Mouse (Mus musculus): ENCODE results near the gene Dnajc15. TPM values are rescaled to one million over a fixed set of nuclear protein-coding genes. Genes with fewer than 3 reads are reported as not detected.

The Dnajc15 gene
- polyA plus RNA-seq, 1 experiment from 2014 or later, result 103 TPM

DNA sequence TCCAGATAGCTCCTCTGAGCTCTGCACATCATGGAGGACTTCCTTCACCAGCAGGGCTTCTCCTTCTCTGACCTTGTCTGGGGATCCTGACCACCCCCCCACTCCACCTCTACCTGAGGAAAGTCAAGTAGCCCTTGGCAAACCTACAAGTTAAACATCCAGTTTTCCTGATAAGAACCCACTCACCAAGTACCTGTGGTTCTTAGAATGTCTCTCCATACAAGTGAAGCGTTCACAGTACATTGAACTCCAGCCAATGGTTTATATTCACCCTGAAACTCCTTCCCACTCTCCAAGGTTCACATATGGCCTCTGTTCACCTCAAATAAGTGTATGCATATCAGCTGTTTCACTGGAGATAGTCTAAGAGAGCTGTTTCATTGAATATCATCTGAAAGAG, 97.6 kb downstream of the Dnajc15 start:
- no peak overlapping the region for H3K4me3 ChIP-seq (ENCODE audit: low read depth, low read length)
- H3K4me2 ChIP-seq, result no peak overlapping the region
- H3K27me3 ChIP-seq (ENCODE audit: insufficient read depth, low read length), result no peaks in the 10 kb centered on the region
- no peaks in the 10 kb centered on the region for H3K9me3 ChIP-seq (ENCODE audit: low read depth, low read length)
- WGBS, result 61% methylated on average over 1 of the region's 1 CpGs
- TF ChIP-seq CTCF (IDR thresholded peaks at IDR 0.05; ENCODE audit: low read depth), result no peak
- H3K4me1 ChIP-seq (ENCODE audit: insufficient read depth), result no peaks in the 10 kb centered on the region
- DNase-seq (peak; percentile 32), ATAC-seq (ENCODE audit: insufficient read depth) (no peak)
- H3K27ac ChIP-seq (ENCODE audit: low read depth), result no peak overlapping the region
- H3K36me3 ChIP-seq (ENCODE audit: insufficient read depth), result no peaks in the 10 kb centered on the region
- H3K9ac ChIP-seq, result no peak overlapping the region

- TF ChIP-seq CTCF (IDR thresholded peaks at IDR 0.05; ENCODE audit: low read depth), result no peak
- ATAC-seq (ENCODE audit: insufficient read depth) (no peak), DNase-seq (no peak)
- H3K9ac ChIP-seq, result no peak overlapping the region
- no peak overlapping the region for H3K4me3 ChIP-seq (ENCODE audit: low read depth, low read length)
- no peak overlapping the region for H3K27ac ChIP-seq (ENCODE audit: low read depth)
- H3K4me2 ChIP-seq, result no peak overlapping the region
- WGBS, result 63% methylated on average over 11 of the region's 11 CpGs
- no peaks in the 10 kb centered on the region for H3K4me1 ChIP-seq (ENCODE audit: insufficient read depth)
- H3K36me3 ChIP-seq (ENCODE audit: insufficient read depth), result no peaks in the 10 kb centered on the region
- H3K27me3 ChIP-seq (ENCODE audit: insufficient read depth, low read length), result no peaks in the 10 kb centered on the region
- H3K9me3 ChIP-seq (ENCODE audit: low read depth, low read length), result no peaks in the 10 kb centered on the region
Observed at GRCm38 (mm10) chr14:77776005-77776531, 98.9 kb downstream of the Dnajc15 start.

DNA sequence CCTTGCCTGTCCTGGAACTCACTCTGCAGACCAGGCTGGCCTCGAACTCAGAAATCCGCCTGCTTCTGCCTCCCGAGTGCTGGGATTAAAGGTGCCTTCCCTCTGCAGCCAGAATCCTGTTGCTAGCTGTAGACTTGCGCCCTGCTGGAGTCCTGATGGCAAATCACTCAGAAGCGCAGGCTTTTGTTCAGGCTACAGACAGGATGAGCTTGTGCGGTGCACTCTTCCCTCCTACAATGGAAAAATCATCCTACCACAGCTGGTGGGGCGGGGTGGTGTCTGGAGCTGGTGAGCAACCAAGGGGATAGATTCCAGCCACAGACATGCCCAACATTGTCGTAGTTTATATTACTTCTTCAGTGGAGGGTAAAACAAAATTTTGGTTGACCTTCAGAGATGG, 101.6 kb downstream of the Dnajc15 start:
- WGBS, result 86% methylated on average over 8 of the region's 8 CpGs
- no peak for ATAC-seq (ENCODE audit: insufficient read depth)
- Histone ChIP-seq H3K4me2 (no peak overlapping the region), H3K4me1 (ENCODE audit: insufficient read depth) (no peaks in the 10 kb centered on the region), H3K9ac (no peak overlapping the region), H3K4me3 (ENCODE audit: low read depth, low read length) (no peak overlapping the region), H3K27me3 (ENCODE audit: insufficient read depth, low read length) (no peaks in the 10 kb centered on the region), H3K36me3 (ENCODE audit: insufficient read depth) (no peaks in the 10 kb centered on the region), H3K9me3 (ENCODE audit: low read depth, low read length) (no peaks in the 10 kb centered on the region), H3K27ac (ENCODE audit: low read depth) (no peak overlapping the region)
- no peak for TF ChIP-seq CTCF (IDR thresholded peaks at IDR 0.05; ENCODE audit: low read depth)
- no peak for DNase-seq

GRCm38 (mm10) chr14:77771626-77772025, 103.3 kb downstream of the Dnajc15 start:
- no peaks in the 10 kb centered on the region for H3K9me3 ChIP-seq (ENCODE audit: low read depth, low read length)
- peak; percentile 15 for DNase-seq

More at GRCm38 (mm10) chr14:77771626-77772025, 103.3 kb downstream of the Dnajc15 start:
- no peaks in the 10 kb centered on the region for H3K36me3 ChIP-seq (ENCODE audit: insufficient read depth)
- H3K27me3 ChIP-seq (ENCODE audit: insufficient read depth, low read length), result no peaks in the 10 kb centered on the region
- H3K4me3 ChIP-seq (ENCODE audit: low read depth, low read length), result no peak overlapping the region
- H3K4me1 ChIP-seq (ENCODE audit: insufficient read depth), result no peaks in the 10 kb centered on the region
- no peak for ATAC-seq (ENCODE audit: insufficient read depth)
- TF ChIP-seq CTCF (IDR thresholded peaks at IDR 0.05; ENCODE audit: low read depth), result no peak
- no peak overlapping the region for H3K4me2 ChIP-seq
- H3K27ac ChIP-seq (ENCODE audit: low read depth), result no peak overlapping the region
- 63% methylated on average over 2 of the region's 2 CpGs for WGBS
- no peak overlapping the region for H3K9ac ChIP-seq

Other genes starting within 250 kb of the Dnajc15 start
- gene Epsti1, start 29.1 kb upstream of the Dnajc15 start, polyA plus RNA-seq (2014; fragmentation: Nextera tagmentation; extraction: Ambion mirVana), result 0.47 and 1.1 TPM in 2 replicates
- gene Fam216b, start 213.9 kb upstream of the Dnajc15 start, polyA plus RNA-seq (2014; fragmentation: Nextera tagmentation; extraction: Ambion mirVana), result not detected in 2 replicates

Measured in lung, embryonic 14.5 days (tissue).